Mouse (Mus musculus): ENCODE data around the gene Nthl1. TPM values are rescaled to one million over a fixed set of nuclear protein-coding genes. Genes with fewer than 3 reads are reported as not detected.

Gene Nthl1
- polyA plus RNA-seq, 1 experiment from 2014 or later, result 14.9 TPM

DNA sequence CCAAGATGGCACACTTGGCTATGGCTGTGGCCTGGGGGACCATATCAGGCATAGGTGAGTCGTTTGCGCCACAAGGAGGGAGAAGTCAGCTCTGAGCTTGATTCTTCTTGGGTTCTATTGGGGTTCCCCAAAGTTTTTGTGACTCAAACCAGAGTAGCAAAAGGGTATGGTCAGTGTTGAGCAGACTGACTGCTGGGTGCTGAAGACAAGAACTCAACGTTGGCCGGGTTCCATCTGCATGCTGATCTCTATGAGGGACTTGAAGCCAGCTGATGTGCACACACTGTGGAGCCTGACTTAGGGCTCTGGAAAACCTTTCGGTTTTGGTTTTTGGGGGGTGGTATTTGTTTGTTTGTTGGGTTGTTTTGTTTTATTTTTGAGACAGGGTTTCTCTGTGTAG lies 3.2 kb downstream of the Nthl1 start:
- Histone ChIP-seq H3K9ac (ENCODE audit: low read depth, low read length) (no peak overlapping the region), H3K9me3 (replicated peaks; ENCODE audit: low read length) (no peaks in the 10 kb centered on the region), H3K27me3 (ENCODE audit: insufficient read depth, low read length) (no peaks in the 10 kb centered on the region), H3K36me3 (ENCODE audit: insufficient read depth, low read length) (peaks cover 8% of the 10 kb centered on the region; the same call in 1 of the 2 replicates), H3K4me3 (replicated peaks; ENCODE audit: low read depth, low read length) (no peak overlapping the region), H3K27ac (no peak overlapping the region), H3K4me2 (ENCODE audit: low read length) (no peak overlapping the region), H3K4me1 (replicated peaks; ENCODE audit: insufficient read depth, low read length) (peaks cover 22% of the 10 kb centered on the region)
- WGBS, result 91% methylated on average over 5 of the region's 5 CpGs
- no peak for ATAC-seq (replicated peaks; ENCODE audit: low FRiP score, low read depth)
- no peak for TF ChIP-seq CTCF (IDR thresholded peaks at IDR 0.05; ENCODE audit: low read depth)
- no peak for DNase-seq (ENCODE audit: low spot score)

DNA sequence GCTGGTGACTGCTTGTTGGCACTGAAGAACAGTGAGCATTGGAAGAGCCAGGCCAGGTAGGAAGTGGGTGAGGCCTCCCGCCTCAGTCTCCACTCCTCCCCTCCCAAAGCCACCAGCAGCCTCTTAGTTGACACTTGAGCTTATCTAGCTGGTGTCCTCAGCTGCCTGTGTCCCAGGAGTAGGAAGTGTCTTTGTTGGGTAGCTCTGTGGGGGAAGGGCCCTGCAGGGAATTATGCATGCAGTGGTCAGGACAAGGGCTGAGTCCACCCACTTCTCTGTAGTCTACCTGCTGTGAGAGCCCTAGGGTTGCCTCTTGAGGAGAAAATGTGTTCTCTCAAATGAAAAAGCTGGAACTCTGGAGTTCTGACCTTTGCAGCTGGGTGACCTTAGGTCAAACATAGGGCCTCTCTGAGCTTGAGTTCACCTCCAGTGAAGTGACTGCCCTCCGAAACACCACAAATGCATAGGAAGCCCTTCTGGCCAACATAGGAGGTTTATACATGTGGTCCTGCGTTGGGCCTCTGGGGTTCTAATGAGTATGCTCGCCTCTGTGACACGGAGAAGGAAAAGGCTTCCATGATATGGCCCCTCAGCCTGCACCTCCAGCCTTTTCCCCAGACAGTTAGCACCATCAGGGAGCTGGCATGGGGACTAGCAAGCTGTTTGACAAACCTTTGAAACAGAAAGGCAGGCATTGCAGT lies 4.5 kb downstream of the Nthl1 start:
- Histone ChIP-seq H3K9me3 (replicated peaks; ENCODE audit: low read length) (no peaks in the 10 kb centered on the region), H3K4me3 (replicated peaks; ENCODE audit: low read depth, low read length) (no peak overlapping the region), H3K4me2 (ENCODE audit: low read length) (no peak overlapping the region), H3K36me3 (ENCODE audit: insufficient read depth, low read length) (peaks cover 11% of the 10 kb centered on the region; the same call in 1 of the 2 replicates), H3K27ac (no peak overlapping the region), H3K27me3 (ENCODE audit: insufficient read depth, low read length) (no peaks in the 10 kb centered on the region), H3K4me1 (replicated peaks; ENCODE audit: insufficient read depth, low read length) (peaks cover 17% of the 10 kb centered on the region), H3K9ac (ENCODE audit: low read depth, low read length) (no peak overlapping the region)
- no peak for ATAC-seq (replicated peaks; ENCODE audit: low FRiP score, low read depth)
- no peak for TF ChIP-seq CTCF (IDR thresholded peaks at IDR 0.05; ENCODE audit: low read depth)
- 74% methylated on average over 5 of the region's 5 CpGs for WGBS
- no peak for DNase-seq (ENCODE audit: low spot score)

DNA sequence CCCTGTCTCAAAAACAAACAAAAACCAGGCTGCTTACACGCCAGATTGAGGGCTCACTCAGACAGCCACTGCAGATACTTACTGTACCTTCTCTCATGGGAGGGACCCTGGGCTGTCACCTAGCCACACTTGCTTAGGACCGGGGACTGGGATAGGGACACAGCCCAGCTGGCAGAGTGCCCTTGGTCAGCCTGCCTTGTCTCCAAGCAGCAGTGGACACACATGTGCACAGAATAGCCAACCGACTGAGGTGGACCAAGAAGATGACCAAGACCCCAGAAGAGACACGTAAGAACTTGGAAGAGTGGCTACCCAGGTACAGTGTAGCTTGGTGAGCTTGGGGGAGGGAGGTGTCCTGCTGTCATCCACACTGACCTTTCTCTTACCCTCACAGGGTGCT lies 5.7 kb downstream of the Nthl1 start:
- WGBS, result 81% methylated on average over 4 of the region's 4 CpGs
- TF ChIP-seq CTCF (IDR thresholded peaks at IDR 0.05; ENCODE audit: low read depth), result no peak
- Histone ChIP-seq H3K4me2 (ENCODE audit: low read length) (no peak overlapping the region), H3K27ac (peak overlapping the region; percentile 80; the same call in 1 of the 2 replicates), H3K36me3 (ENCODE audit: insufficient read depth, low read length) (peaks cover 16% of the 10 kb centered on the region; the same call in 1 of the 2 replicates), H3K4me1 (replicated peaks; ENCODE audit: insufficient read depth, low read length) (peaks cover 12% of the 10 kb centered on the region; the same call in 1 of the 2 replicates), H3K4me3 (replicated peaks; ENCODE audit: low read depth, low read length) (no peak overlapping the region), H3K9ac (ENCODE audit: low read depth, low read length) (no peak overlapping the region), H3K9me3 (replicated peaks; ENCODE audit: low read length) (no peaks in the 10 kb centered on the region), H3K27me3 (ENCODE audit: insufficient read depth, low read length) (no peaks in the 10 kb centered on the region)
- ATAC-seq (replicated peaks; ENCODE audit: low FRiP score, low read depth) (no peak), DNase-seq (ENCODE audit: low spot score) (no peak)

DNA sequence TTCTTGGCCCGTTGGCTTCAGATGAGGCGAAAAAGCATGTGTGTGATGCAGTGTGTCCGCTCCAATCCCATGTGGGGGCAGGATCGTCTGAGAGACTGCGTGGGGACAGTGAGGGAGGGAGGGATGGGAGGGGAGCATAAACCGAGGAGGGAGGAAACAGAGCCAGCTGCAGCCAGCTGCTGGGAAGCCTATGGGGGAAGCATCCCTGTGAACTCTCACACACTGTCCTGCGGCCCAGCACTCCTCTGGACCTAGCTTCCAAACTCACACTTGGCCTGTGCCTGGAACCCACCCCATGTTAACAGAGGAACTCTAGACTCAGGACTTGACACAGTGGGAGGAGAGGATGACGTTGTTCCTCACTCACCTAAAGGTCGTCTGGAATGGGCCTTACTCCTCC lies 6.4 kb downstream of the Nthl1 start:
- peaks cover 16% of the 10 kb centered on the region; the same call in 1 of the 2 replicates for H3K36me3 ChIP-seq (ENCODE audit: insufficient read depth, low read length)
- H3K27me3 ChIP-seq (ENCODE audit: insufficient read depth, low read length), result no peaks in the 10 kb centered on the region
- H3K4me3 ChIP-seq (replicated peaks; ENCODE audit: low read depth, low read length), result no peak overlapping the region
- no peak overlapping the region for H3K4me2 ChIP-seq (ENCODE audit: low read length)
- 25% methylated on average over 9 of the region's 9 CpGs for WGBS
- peaks cover 15% of the 10 kb centered on the region; the same call in 1 of the 2 replicates for H3K4me1 ChIP-seq (replicated peaks; ENCODE audit: insufficient read depth, low read length)
- H3K9ac ChIP-seq (ENCODE audit: low read depth, low read length), result 0 out of 2 replicates have a peak overlapping the region, but pooled peaks have one; percentile 4
- TF ChIP-seq CTCF (IDR thresholded peaks at IDR 0.05; ENCODE audit: low read depth), result no peak
- H3K9me3 ChIP-seq (replicated peaks; ENCODE audit: low read length), result no peaks in the 10 kb centered on the region
- peak overlapping the region; percentile 80 for H3K27ac ChIP-seq
- peak; percentile 78 for ATAC-seq (replicated peaks; ENCODE audit: low FRiP score, low read depth)
- DNase-seq (ENCODE audit: low spot score), result peak; percentile 89

DNA sequence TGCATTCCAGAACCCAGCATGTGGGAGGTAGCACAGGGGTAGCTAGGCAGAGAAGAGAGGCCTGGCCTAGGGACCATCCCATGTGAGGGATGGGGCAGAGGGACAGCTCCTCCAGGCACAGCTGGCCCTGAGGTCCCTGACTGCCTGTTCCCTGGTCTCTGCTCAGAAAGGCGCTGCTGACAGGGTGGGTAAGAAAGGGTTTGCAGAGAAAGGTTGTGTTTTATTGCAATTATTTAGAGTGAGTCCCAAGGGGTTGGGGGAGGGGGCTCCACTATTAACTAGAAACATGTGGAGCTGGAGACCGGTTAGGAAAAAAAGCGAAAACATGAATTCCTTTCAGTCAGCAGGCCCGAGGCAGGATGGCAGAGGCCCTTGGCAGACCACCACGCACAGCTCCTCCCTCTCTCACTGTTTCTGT lies 7.1 kb downstream of the Nthl1 start:
- no peak overlapping the region for H3K9ac ChIP-seq (ENCODE audit: low read depth, low read length)
- no peak overlapping the region for H3K4me3 ChIP-seq (replicated peaks; ENCODE audit: low read depth, low read length)
- DNase-seq (ENCODE audit: low spot score), result peak; percentile 57
- H3K4me2 ChIP-seq (ENCODE audit: low read length), result no peak overlapping the region
- peak overlapping the region; percentile 80 for H3K27ac ChIP-seq
- 44% methylated on average over 5 of the region's 5 CpGs for WGBS
- peak; percentile 12; the same call in 1 of the 2 replicates for ATAC-seq (replicated peaks; ENCODE audit: low FRiP score, low read depth)
- H3K27me3 ChIP-seq (ENCODE audit: insufficient read depth, low read length), result no peaks in the 10 kb centered on the region
- peaks cover 23% of the 10 kb centered on the region for H3K4me1 ChIP-seq (replicated peaks; ENCODE audit: insufficient read depth, low read length)
- no peak for TF ChIP-seq CTCF (IDR thresholded peaks at IDR 0.05; ENCODE audit: low read depth)
- H3K36me3 ChIP-seq (ENCODE audit: insufficient read depth, low read length), result peaks cover 16% of the 10 kb centered on the region; the same call in 1 of the 2 replicates
- no peaks in the 10 kb centered on the region for H3K9me3 ChIP-seq (replicated peaks; ENCODE audit: low read length)

DNA sequence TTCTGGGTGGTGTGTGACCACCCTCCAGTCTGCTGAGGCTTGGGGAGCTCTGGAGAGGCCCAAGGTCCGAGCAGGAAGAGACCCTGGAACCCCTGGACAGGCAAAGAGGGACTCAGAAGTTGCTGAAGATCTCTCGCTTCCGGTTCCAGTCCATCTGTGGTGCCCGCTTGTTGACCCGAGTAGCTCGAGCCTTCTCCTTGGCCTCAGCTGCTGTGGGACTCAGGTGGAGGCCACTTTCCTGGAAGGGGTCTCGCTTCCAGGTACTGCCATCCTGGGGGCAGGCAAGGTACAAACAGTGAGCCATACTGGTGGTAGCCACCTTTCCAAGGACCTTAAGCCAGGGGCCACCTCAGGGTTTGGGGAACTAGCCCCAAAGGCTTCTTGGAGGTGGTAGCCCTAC lies 7.6 kb downstream of the Nthl1 start:
- Histone ChIP-seq H3K4me2 (ENCODE audit: low read length) (no peak overlapping the region), H3K9me3 (replicated peaks; ENCODE audit: low read length) (no peaks in the 10 kb centered on the region), H3K36me3 (ENCODE audit: insufficient read depth, low read length) (peaks cover 16% of the 10 kb centered on the region; the same call in 1 of the 2 replicates), H3K4me1 (replicated peaks; ENCODE audit: insufficient read depth, low read length) (peaks cover 28% of the 10 kb centered on the region), H3K9ac (ENCODE audit: low read depth, low read length) (0 out of 2 replicates have a peak overlapping the region, but pooled peaks have one; percentile 4), H3K27me3 (ENCODE audit: insufficient read depth, low read length) (no peaks in the 10 kb centered on the region), H3K4me3 (replicated peaks; ENCODE audit: low read depth, low read length) (no peak overlapping the region), H3K27ac (peak overlapping the region; percentile 80)
- no peak for ATAC-seq (replicated peaks; ENCODE audit: low FRiP score, low read depth)
- DNase-seq (ENCODE audit: low spot score), result no peak
- 82% methylated on average over 7 of the region's 7 CpGs for WGBS
- TF ChIP-seq CTCF (IDR thresholded peaks at IDR 0.05; ENCODE audit: low read depth), result no peak

Data from kidney, postnatal 0 days (tissue).